Mouse (Mus musculus) myocyte (in vitro differentiated cells): ENCODE results near the gene Mllt11. TPM values are rescaled to one million over a fixed set of nuclear protein-coding genes. Genes with fewer than 3 reads are reported as not detected.

Experiments used
- H3K27me3 ChIP-seq: one replicate; pipeline ENCODE4 v1.6.1; 2011; ENCODE audit not compliant: control insufficient read depth, insufficient read depth, insufficient read length
- H3K36me3 ChIP-seq: one replicate; pipeline ENCODE4 v1.6.1; 2011; ENCODE audit not compliant: control insufficient read depth, insufficient read depth
- H3K4me2 ChIP-seq: one replicate; pipeline ENCODE4 v1.6.1; 2011; ENCODE audit warnings: low read depth, control low read depth
- H3K4me3 ChIP-seq: one replicate; pipeline ENCODE4 v1.5.1; 2011; ENCODE audit warnings: mild to moderate bottlenecking, control low read depth, moderate library complexity
- H3K79me2 ChIP-seq: one replicate; pipeline ENCODE4 v1.6.1; 2011; ENCODE audit not compliant: control insufficient read depth, insufficient read depth
- H3ac ChIP-seq: one replicate; pipeline ENCODE4 v1.6.1; 2011; ENCODE audit not compliant: control insufficient read depth, insufficient read length
- CEBPB ChIP-seq: IDR thresholded peaks from 2 replicates; pipeline ENCODE4 v1.6.1; 2011; ENCODE audit warnings: mild to moderate bottlenecking, moderate library complexity; ENCODE audit not compliant: poor library complexity, insufficient read depth, severe bottlenecking
- E2F4 ChIP-seq: IDR thresholded peaks from one replicate; pipeline ENCODE4 v1.6.1; 2011; ENCODE audit warnings: mild to moderate bottlenecking, control low read depth, moderate library complexity; ENCODE audit not compliant: insufficient read depth
- MAX ChIP-seq: IDR thresholded peaks from one replicate; pipeline ENCODE4 v1.6.1; 2011; ENCODE audit warnings: low read depth, mild to moderate bottlenecking, control low read depth
- MYOD1 ChIP-seq, 3 experiments: IDR thresholded peaks; one replicate each; pipeline ENCODE4 v1.6.1; 2011; ENCODE audit warnings: control low read depth in 2 of 3, low read depth in 2 of 3, mild to moderate bottlenecking in 2 of 3, moderate library complexity in 1 of 3; ENCODE audit not compliant: insufficient read length in 2 of 3, control insufficient read depth in 1 of 3
- MYOG ChIP-seq, 3 experiments: IDR thresholded peaks; one replicate each; pipeline ENCODE4 v1.6.1; 2011; ENCODE audit warnings: control low read depth in 2 of 3, low read depth in 2 of 3, mild to moderate bottlenecking in 2 of 3; ENCODE audit not compliant: insufficient read length in 2 of 3, control insufficient read depth in 1 of 3, insufficient read depth in 1 of 3
- POLR2A ChIP-seq: IDR thresholded peaks from one replicate; pipeline ENCODE4 v1.6.1; 2011; ENCODE audit warnings: low read depth, mild to moderate bottlenecking, control low read depth, moderate library complexity; ENCODE audit not compliant: insufficient read length
- POLR2AphosphoS2 ChIP-seq: IDR thresholded peaks from one replicate; pipeline ENCODE4 v1.6.1; 2011; ENCODE audit warnings: low read depth, control low read depth; ENCODE audit not compliant: insufficient read length
- REST ChIP-seq: IDR thresholded peaks from one replicate; pipeline ENCODE4 v1.6.1; 2011; ENCODE audit warnings: mild to moderate bottlenecking, control low read depth, moderate library complexity; ENCODE audit not compliant: insufficient read depth, insufficient read length
- SRF ChIP-seq: IDR thresholded peaks from one replicate; pipeline ENCODE4 v1.6.1; 2011; ENCODE audit warnings: low read depth; ENCODE audit not compliant: control insufficient read depth, insufficient read length
- TCF12 ChIP-seq: IDR thresholded peaks from one replicate; pipeline ENCODE4 v1.6.1; 2011; ENCODE audit warnings: mild to moderate bottlenecking, control low read depth; ENCODE audit not compliant: poor library complexity, insufficient read depth, severe bottlenecking
- TCF3 ChIP-seq: IDR thresholded peaks from one replicate; pipeline ENCODE4 v1.6.1; 2011; ENCODE audit warnings: low read depth, control low read depth; ENCODE audit not compliant: insufficient read length
- USF1 ChIP-seq: IDR thresholded peaks from one replicate; pipeline ENCODE4 v1.6.1; 2011; ENCODE audit warnings: low read depth, mild to moderate bottlenecking, control low read depth, moderate library complexity
- polyA plus RNA-seq: library from polyadenylated mRNA; unstranded; fragments of >200 nt; fragmentation: generic; extraction: Trizol; gene quantifications from one replicate; pipeline ENCODE4 v1.2.1, GENCODE M21; 2012; ENCODE audit warnings: missing spikeins

The Mllt11 gene
- polyA plus RNA-seq, 1 experiment = 51.9 TPM

DNA sequence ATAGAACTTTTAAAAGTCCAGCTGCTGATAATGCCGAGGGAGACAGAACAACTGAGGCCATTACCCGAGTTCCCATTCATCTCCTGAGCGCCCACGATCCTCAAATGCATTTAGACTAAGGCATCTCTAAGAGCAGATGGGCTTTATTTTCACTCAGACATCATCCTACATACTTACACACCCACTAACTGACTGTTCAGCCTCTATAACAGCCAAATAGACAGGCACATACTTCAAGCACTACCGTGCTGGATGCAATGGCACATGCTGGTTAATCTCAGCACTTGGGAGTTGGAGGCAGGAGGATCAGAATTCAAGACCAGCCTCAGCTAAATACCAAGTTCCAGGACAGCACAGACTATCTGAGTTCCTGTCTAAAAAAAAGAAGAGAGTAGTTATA lies 37.8 kb upstream of the Mllt11 start:
- Histone ChIP-seq H3K27me3 (no peaks in the 10 kb centered on the region), H3K79me2 (peaks cover 8% of the 10 kb centered on the region), H3K4me3 (no peak overlapping the region), H3ac (no peak overlapping the region), H3K36me3 (peaks cover 10% of the 10 kb centered on the region), H3K4me2 (no peak overlapping the region)
- TF ChIP-seq MYOG (IDR thresholded peaks at IDR 0.05; ENCODE audit: control insufficient read depth in 1 of 3, insufficient read depth in 1 of 3, insufficient read length in 2 of 3, low read depth in 2 of 3) (no peak), USF1 (no peak), TCF3 (no peak), REST (no peak), MYOD1 (IDR thresholded peaks at IDR 0.05; ENCODE audit: control insufficient read depth in 1 of 3, insufficient read length in 2 of 3, low read depth in 2 of 3) (no peak), POLR2A (no peak), POLR2AphosphoS2 (no peak), TCF12 (no peak), CEBPB (no peak), MAX (no peak), E2F4 (no peak), SRF (no peak)

DNA sequence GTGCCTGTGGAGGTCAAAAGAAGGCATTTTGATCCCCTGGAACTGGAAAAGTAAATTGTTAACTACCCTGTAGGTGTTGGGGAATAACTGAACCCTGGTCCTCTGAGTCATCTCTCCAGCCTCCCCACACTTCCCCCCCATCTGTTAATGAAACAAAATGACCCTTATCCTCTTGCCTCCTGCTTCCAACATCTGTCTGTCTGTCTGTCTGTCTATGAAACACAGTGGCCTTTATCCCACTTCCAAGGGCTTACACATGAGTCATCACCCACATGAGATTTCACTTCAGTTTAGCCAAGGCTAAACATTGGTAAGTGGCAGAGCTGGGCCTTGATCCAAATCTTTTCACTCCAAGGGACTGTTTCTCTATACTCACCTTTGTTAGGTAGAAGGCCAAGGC lies 35.9 kb upstream of the Mllt11 start:
- TF ChIP-seq CEBPB (no peak), SRF (no peak), TCF3 (no peak), E2F4 (no peak), TCF12 (no peak), REST (no peak), MYOD1 (IDR thresholded peaks at IDR 0.05; ENCODE audit: control insufficient read depth in 1 of 3, insufficient read length in 2 of 3, low read depth in 2 of 3) (no peak), MAX (no peak), POLR2A (no peak), MYOG (IDR thresholded peaks at IDR 0.05; ENCODE audit: control insufficient read depth in 1 of 3, insufficient read depth in 1 of 3, insufficient read length in 2 of 3, low read depth in 2 of 3) (no peak), USF1 (no peak)
- H3K27me3 ChIP-seq = no peaks in the 10 kb centered on the region
- H3ac ChIP-seq = no peak overlapping the region
- no peak overlapping the region for H3K4me3 ChIP-seq
- no peak overlapping the region for H3K4me2 ChIP-seq
- H3K36me3 ChIP-seq = peaks cover 14% of the 10 kb centered on the region
- peaks cover 5% of the 10 kb centered on the region for H3K79me2 ChIP-seq

GRCm38 (mm10) chr3:95266052-95266451 lies 34.1 kb upstream of the Mllt11 start:
- H3K27me3 ChIP-seq = no peaks in the 10 kb centered on the region
- no peak overlapping the region for H3ac ChIP-seq
- H3K36me3 ChIP-seq = peaks cover 26% of the 10 kb centered on the region
- peaks cover 4% of the 10 kb centered on the region for H3K79me2 ChIP-seq
- no peak overlapping the region for H3K4me2 ChIP-seq
- TF ChIP-seq REST = no peak
- H3K4me3 ChIP-seq = no peak overlapping the region

DNA sequence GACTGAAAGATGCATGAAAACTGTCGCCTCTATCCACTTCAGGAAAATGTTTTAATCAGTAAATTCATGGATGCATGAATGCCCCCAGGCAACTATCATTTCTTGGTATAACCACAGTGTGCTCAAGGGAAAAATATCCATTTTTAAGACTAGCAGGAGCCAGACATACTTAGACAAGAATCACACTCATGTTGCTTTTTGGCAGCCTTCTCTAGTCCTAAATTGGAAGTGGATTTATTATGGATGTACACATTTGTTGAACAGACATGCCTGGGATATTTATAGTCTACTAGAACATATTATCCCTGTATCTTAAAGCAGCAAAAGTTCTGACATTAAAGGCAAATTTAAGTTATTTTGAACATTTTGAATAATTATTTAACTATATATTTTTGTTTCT lies 32.8 kb upstream of the Mllt11 start:
- H3K36me3 ChIP-seq = peaks cover 30% of the 10 kb centered on the region
- no peak overlapping the region for H3K4me3 ChIP-seq
- H3ac ChIP-seq = no peak overlapping the region
- H3K79me2 ChIP-seq = no peaks in the 10 kb centered on the region
- H3K27me3 ChIP-seq = no peaks in the 10 kb centered on the region
- H3K4me2 ChIP-seq = no peak overlapping the region
- no peak for TF ChIP-seq SRF
- TF ChIP-seq CEBPB = no peak
- no peak for TF ChIP-seq TCF12
- no peak for TF ChIP-seq MAX
- TF ChIP-seq MYOG (IDR thresholded peaks at IDR 0.05; ENCODE audit: control insufficient read depth in 1 of 3, insufficient read depth in 1 of 3, insufficient read length in 2 of 3, low read depth in 2 of 3) = no peak
- TF ChIP-seq E2F4 = no peak

DNA sequence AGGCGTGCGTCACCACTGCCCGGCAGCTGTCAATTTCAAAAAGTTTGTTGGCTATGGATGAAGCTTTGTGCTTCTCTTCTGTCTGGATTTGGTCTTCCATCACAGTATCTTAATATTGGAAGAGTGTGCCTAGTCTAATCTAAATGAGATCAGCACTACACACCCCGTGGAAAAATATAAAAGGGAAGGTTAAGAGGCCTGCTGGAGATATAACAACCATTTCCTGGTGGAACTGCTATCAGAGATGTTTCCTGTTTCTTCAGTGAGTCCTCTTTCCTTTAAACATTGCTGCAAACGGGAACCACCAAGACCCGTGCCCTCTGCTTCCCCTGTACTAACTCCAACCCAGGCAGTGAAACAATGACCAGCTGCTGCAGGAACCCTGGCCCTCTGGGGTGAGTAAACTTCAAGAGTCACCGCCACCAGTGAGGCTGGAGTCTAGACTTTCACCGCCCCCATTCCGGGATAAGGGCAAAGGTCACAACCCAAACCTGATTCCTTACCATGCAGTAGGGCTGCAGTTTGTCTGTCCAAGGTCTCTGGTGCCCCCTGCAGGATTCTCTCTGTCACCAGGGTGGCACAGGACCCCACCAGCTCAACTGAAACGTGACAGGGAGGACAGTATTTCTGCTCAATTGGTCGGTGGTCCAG lies 31.2 kb upstream of the Mllt11 start:
- H3K36me3 ChIP-seq = peaks cover 41% of the 10 kb centered on the region
- no peaks in the 10 kb centered on the region for H3K79me2 ChIP-seq
- TF ChIP-seq MYOD1 (IDR thresholded peaks at IDR 0.05; ENCODE audit: control insufficient read depth in 1 of 3, insufficient read length in 2 of 3, low read depth in 2 of 3) = no peak
- H3K27me3 ChIP-seq = no peaks in the 10 kb centered on the region
- no peak overlapping the region for H3ac ChIP-seq
- no peak overlapping the region for H3K4me2 ChIP-seq
- no peak overlapping the region for H3K4me3 ChIP-seq
